Mouse (Mus musculus): Measurements from ENCODE around the gene Tmem130.

Tmem130 gene

DNA sequence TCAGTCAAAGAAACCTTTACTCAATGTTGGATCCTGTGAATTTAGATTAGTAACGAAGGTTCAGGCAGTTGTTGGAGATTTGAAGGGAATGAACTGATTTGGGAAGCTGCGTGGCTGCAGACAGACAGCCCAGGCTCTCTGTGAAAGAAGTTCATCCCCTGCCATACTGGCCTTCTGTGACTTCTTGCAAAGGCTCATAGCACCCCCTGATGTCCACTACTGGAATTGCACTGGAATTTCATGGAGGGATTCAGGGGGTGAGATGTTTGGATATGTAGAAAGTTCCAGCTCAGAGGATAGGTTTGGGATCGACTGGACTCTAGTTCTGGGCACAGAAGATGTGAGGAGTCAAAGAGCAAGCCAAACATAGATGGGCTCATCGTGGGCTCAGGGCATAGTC, 27.7 kb downstream of the Tmem130 start:
- DNase-seq (ENCODE audit: low read depth, low spot score): peak; percentile 57

DNA sequence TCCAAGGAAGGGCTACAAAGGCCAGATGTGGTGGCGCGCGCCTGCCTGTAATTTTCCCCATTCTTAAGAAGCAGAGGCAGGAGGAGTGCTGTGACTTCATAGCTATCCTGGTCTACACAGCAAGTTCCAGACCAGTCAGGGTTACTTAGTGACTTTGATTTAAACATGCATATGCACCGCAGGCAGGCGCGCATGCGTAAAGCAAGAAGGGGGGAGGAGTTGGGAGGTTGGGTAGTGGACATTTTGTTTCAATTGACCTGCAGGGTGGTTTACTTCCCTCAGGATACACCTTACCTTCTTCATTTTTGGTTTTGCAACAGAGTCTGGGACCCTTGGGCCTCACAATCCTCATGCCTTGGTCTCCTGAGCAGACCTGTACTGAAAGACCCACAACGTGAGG, 32.4 kb downstream of the Tmem130 start:
- no peak for DNase-seq (ENCODE audit: low read depth, low spot score)

DNA sequence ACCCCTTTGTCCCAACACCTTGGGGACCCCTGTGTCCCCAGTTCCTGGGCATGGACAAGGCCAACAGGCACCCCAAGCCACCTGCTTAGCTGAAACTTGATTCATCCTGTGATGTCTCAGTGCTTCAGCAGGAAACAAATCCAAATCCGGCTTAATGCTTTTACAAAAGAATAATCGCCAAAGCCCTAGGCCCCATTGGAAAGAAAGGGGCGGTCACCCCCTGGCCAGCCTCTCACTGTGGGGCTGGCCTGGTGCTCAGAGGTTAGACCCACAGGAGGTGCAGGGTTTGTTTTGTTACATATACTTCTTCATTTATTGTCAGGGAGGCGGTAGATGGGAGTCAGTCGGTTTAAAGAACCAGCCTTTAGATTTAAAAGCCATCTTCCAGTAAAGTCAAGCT, 33.4 kb downstream of the Tmem130 start:
- no peak for DNase-seq (ENCODE audit: low read depth, low spot score)

DNA sequence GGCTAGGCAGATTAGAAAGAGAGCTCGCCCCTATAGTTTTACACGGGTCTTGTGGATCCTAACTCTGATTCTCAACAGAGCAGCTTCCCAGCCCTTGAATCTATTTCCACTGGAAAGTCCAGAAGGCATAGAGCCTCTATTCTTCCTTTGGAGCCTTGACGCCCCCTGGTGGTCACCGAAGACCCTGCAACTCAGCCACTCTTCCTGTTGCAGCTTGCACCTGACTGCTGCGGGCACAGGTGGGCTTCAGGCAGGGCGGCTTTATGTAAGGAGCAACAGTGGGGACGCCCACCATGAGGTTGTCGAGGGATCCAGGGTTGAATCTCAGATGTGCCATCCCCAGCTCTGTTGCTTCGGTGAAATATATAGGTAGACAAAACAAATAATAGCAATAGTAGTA, 34.5 kb downstream of the Tmem130 start:
- peak; percentile 50 for DNase-seq (ENCODE audit: low read depth, low spot score)

DNA sequence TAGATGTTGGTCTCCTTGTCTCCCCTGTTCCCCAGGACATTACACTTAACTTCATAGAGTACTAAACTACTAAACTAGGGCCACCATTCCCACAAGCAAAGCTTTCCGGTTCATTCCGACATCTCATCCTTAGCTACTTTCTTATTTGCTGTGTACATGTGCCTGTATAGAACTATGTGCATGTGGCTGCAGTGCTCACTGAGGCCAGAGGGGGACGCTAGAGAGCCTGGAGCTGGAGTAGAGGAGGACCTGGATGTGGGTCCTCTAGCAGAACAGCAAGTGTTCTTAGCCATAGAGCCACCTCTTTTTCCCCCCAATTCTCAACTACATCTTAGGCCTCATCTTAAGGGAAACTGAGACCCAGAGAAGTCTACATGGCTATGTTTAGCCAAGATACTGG, 36.1 kb downstream of the Tmem130 start:
- DNase-seq (ENCODE audit: low read depth, low spot score): no peak

DNA sequence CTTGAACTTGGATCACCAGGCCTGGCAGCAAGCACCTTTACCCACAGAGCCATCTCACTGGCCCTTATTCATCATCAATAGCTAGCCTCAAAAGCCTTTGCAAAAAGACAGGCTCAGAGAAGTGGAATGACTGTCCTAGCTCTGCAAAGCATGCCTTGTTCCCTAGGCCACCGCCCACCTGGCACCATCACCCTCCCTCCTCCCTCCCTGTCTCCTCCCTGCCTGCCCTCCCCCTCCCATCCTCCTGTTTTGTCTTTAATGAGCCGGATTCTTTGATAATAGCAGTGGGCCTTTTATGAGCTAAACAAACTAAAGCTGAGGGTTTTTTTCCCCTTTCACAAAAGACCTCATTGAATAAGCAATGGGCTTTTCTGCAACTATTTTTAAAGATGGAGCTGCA, 36.7 kb downstream of the Tmem130 start:
- no peak for DNase-seq (ENCODE audit: low read depth, low spot score)

DNA sequence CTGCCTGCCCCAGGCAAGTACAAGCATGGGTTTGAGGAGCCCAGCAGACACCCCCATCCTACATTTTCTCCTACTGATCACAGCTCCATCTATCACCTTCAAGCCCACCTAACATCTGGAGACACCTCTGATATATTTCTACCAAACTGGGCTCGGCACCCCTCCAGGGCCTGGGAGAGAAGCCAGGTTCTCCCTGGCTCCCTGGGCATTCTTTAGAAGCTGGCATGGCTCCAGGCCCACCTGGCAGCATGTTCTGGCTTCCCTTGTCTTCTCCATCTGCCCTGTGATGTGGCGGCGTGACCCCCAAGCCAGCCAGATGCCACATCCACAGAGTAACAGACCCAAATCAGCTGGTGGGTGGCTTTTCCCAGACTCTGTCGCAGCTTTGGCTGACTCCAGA, 41.3 kb downstream of the Tmem130 start:
- DNase-seq (ENCODE audit: low read depth, low spot score): no peak

DNA sequence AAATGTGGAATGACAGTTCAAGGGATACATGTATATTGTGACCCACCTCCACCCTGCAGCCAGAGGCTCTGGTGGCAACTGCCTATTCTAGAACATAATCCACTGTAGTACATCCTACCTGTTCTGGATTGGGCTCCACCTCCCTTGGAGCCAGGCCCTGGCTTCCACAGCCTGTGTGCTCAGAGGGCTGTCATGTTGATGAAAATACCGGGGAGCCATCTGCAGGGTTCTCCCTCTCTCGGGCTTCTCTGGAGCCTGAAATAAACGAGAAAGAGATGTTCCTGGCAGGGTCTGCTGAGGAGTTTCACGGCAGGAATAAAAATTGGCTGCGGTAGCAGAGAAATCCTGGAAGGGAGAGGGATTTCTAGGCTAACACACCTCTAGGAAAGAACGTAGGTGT, 41.8 kb downstream of the Tmem130 start:
- no peak for DNase-seq (ENCODE audit: low read depth, low spot score)

DNA sequence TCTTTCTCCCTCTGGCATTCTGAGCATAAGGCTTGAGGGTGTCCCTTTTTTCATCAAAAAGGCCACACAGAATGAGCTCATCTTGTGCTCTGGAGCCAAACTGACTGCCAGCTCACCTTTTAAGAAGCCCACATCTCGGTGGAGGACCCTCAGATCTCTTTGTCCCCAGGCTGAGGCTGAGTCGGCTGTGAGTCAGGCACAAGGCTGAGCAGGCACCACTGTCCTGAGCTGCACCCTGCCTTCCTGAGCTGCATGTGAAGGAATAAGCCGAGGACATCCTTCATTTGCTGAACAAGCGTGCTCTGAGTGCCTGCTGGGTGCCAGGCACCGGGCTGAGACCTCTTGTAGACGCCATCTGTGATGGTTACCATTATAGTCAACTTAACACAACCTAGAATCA, 44.4 kb downstream of the Tmem130 start:
- no peak for DNase-seq (ENCODE audit: low read depth, low spot score)

DNA sequence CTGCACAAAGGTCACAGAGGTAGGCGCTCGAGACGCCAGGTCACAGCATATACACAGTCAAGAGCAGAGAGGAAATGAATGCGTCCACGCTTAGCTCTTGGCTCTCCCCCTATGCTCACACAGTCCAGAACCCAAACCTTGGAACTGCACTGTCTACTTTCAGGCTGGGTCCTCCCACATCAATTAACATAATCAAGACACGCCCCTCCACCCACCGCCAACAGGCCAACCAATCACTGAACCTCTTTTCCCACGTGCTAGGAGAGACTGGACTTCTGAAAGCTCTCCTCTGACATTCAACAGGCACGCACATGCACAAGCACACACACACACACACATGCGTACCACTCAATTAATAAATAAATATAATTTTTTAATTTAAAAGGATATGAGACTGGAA, 48.2 kb downstream of the Tmem130 start:
- no peak for DNase-seq (ENCODE audit: low read depth, low spot score)

DNA sequence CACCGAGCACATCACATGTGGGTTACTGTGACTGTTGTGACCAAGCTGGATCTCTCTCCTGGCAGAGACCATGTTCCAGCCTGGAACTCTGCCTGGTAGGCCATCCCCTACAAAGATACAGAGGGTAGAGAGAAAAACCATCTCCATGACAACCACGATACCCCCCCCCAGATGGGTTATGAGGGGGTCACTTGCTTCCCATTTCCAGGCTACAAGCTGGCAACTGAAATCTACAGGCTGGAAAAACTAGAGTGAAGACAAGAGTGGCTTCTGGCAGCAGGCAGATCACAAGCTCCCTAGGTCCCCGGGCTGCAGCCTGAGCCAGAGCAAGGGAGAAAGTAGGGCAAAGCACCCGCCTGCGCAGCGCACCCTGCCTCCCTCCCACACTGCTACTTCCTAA, 54.0 kb downstream of the Tmem130 start:
- DNase-seq (ENCODE audit: low read depth, low spot score): no peak

DNA sequence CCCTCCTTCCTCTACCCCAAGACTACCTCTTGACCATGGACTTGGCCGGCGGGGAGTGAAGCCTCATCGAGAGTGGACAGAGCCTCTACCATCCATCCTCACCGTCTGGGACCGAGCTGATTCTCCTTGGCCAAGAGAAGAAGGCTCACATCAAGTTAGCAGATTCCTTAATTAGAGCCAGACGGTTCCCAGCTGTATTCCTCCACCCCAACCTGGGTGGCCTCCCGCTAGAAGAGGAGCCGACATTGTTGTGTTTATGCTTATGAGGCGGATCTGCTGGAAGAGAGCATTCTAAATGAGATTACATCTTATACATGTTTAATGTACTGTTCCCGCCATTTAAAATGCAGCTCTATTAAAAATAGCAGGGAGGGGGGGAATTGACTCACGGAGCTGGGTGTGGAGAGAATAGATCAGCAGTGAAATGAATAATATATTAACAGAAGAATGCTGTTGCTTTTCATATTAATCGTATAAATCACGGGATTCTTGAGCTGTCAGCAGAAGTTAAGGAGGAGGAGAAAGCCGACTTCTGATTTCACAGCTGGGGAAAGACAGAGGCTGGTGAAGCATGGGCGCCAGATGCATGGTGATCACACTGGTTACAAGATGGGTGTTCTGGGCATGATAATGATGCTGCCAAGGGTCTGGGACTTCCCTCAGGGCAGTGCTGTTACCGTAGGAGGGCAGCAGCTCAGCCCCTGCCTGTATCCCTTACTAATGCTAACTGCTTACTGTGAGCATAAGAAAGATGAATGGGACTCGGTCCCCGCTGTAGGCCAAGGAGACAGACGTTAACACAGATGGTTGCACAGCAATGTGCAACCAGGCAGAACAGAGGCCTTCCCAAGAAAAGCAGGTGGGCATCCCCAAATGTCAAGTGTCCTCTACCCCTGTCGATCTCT, 57.9 kb downstream of the Tmem130 start:
- peak; percentile 20 for DNase-seq (ENCODE audit: low read depth, low spot score)

DNA sequence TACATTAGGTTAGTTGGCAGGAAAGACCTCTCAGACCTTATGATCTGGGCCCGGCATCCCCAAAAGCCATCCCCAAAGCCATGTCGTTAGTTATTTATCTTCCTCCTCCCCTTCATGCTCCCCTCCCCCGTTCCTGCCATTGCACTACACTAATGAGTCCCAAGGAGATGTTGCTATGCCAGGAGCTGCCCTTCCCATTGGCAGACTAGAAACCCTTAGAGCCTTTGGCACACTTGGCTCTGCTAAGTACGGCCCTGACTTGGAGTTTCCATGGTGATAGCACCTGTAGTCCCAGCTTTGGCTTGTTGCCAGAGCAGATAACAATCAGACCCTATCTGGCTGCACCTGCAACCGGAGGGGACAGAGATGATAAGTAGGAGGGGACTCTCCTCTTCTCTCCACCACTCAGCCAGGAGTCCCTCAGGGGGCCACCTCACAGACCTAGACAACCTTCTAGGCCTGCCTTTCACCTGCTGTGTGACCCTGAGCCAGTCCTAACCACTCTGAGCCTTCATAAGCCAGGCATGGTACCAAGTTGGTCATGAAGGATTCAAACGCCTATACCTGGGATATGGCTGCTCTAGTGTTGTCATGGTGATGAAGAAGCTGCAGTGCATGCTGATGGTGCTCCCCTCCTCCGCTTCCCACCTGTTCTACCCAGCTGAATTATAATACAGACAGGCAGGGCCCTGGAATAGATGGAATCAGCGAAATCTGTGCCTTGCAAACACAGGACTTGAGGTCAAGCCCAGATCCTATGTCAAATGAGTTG, 66.1 kb downstream of the Tmem130 start:
- no peak for DNase-seq (ENCODE audit: low read depth, low spot score)

DNA sequence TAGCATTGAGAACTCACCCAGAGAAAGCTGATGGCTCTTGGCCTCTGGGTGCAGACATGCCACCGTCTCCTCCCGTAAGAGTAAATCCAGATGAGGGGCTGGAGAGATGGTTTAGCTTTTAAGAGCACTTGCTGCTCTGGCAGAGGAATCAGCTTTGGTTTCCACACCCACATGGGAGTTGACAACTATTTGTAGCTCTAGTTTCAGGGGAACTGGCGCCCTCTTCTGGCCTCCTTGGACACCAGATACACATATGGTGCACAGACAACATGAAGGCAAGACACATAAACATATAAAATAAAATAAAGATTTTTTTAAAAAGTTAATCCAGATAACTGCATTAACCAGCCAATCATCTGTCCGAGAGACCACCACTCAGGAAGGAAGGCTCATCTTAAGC, 67.5 kb downstream of the Tmem130 start:
- peak; percentile 56 for DNase-seq (ENCODE audit: low read depth, low spot score)

DNA sequence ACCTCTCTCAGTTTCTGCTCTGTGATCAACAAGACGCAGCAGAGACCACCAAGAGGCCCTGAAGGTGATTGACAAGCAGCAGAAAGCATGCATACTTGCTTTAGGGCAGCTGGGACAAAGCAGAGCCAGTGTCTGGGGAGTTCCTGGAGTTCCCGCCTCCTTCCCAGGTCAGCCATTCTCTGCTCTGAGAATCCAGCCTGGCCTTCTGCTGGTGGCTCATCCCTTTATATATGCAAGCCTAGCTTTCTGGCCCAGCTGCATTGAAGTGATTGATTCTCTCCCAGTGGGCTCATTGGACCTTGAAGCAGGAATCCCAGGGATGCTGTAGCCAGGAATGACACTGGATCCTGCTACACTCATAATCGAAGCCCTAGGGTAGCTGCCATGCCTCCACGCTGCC, 70.2 kb downstream of the Tmem130 start:
- no peak for DNase-seq (ENCODE audit: low read depth, low spot score)

DNA sequence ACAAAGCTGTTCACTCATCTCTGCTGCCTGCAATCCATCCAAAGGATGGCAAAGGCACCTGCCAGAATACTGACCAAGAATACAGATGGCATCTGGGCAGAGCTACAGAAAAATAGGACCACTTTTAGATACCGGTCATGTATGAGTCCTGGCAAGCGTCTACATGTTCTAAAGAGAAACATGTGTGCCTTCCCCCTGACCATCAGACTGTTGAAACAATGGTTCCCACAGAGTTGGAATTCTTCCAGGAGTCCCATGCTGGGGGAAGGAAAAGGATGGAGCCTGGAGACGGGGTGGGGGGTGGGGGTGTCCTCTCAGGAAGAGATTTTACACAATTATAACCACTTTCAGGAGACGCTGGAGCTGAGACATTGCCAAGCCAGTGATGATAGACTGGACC, 73.2 kb downstream of the Tmem130 start:
- no peak for DNase-seq (ENCODE audit: low read depth, low spot score)
